Mouse (Mus musculus) thymus, adult 2 months (tissue): ENCODE measurements around the gene Marcksl1. TPM values are rescaled to one million over a fixed set of nuclear protein-coding genes. Genes with fewer than 3 reads are reported as not detected.
"Not testable (repeated sequence)": the region's sequence is repeated elsewhere in the genome, so short reads cannot be mapped to it uniquely, and the experiment has no call there.

ENCODE experiments used
- DNase-seq: peaks from one replicate; pipeline ENCODE4 v3.0.0; 2021
- H3K27ac ChIP-seq: fragments of 200-500 bp; 2 replicates; pipeline ENCODE4 v1.5.1; 2012; ENCODE audit warnings: low read length, control low read depth; ENCODE audit not compliant: control insufficient read depth, insufficient read depth
- H3K27me3 ChIP-seq: fragments of 200-500 bp; 2 replicates; pipeline ENCODE4 v1.6.1; 2012; ENCODE audit warnings: mild to moderate bottlenecking, low read length, moderate library complexity, mixed read lengths; ENCODE audit not compliant: control insufficient read depth, insufficient read depth
- H3K36me3 ChIP-seq: fragments of 200-500 bp; 2 replicates; pipeline ENCODE4 v1.6.1; 2012; ENCODE audit warnings: mild to moderate bottlenecking, low read length, moderate library complexity; ENCODE audit not compliant: control insufficient read depth, insufficient read depth
- H3K4me1 ChIP-seq: fragments of 200-500 bp; replicated peaks from 2 replicates; pipeline ENCODE4 v1.6.1; 2012; ENCODE audit warnings: low read length; ENCODE audit not compliant: control insufficient read depth, insufficient read depth
- H3K4me3 ChIP-seq: fragments of 200-500 bp; 2 replicates; pipeline ENCODE4 v1.5.1; 2012; ENCODE audit warnings: mild to moderate bottlenecking, low read length, control low read depth, moderate library complexity; ENCODE audit not compliant: control insufficient read depth, insufficient read depth
- CTCF ChIP-seq: fragments of 200-500 bp; IDR thresholded peaks from 2 replicates; pipeline ENCODE4 v1.5.1; 2012; ENCODE audit warnings: mild to moderate bottlenecking, control low read depth, low read length, moderate library complexity, borderline replicate concordance; ENCODE audit not compliant: control insufficient read depth, poor library complexity, insufficient read depth; ENCODE audit errors: extremely low read depth
- POLR2A ChIP-seq: fragments of 200-500 bp; IDR thresholded peaks from 2 replicates; pipeline ENCODE4 v1.6.1; 2012; ENCODE audit warnings: mild to moderate bottlenecking, low read length, control low read depth, moderate library complexity; ENCODE audit not compliant: control insufficient read depth, poor library complexity, insufficient read depth; ENCODE audit errors: extremely low read depth
- WGBS: fragments of 180-500 bp; shearing (Covaris S2); methylation state at CpG from one replicate; pipeline ENCODE4 v1.1.7; 2018; 5-methylcytosine and 5-hydroxymethylcytosine counted together
- polyA plus RNA-seq: library from polyadenylated mRNA; depleted of rRNA; stranded (reverse); fragments of >200 nt; gene quantifications from 2 replicates; pipeline ENCODE4 v1.2.3, GENCODE M21; 2012

The Marcksl1 gene
- polyA plus RNA-seq, 1 experiment = 152 TPM

- Histone ChIP-seq H3K27me3 (no peaks in the 10 kb centered on the region), H3K27ac (no peak overlapping the region), H3K4me3 (no peak overlapping the region), H3K36me3 (peaks cover 52% of the 10 kb centered on the region), H3K4me1 (no peaks in the 10 kb centered on the region)
- 92% methylated on average over 2 of the region's 2 CpGs for WGBS
- DNase-seq = peak; percentile 76
- TF ChIP-seq POLR2A (no peak), CTCF (no peak)
These were observed 35.9 kb downstream of the Marcksl1 start for GRCm38 (mm10) chr4:129549306-129549705.

- no peak overlapping the region for H3K27ac ChIP-seq
- H3K4me1 ChIP-seq = peaks cover 7% of the 10 kb centered on the region
- peaks cover 62% of the 10 kb centered on the region for H3K36me3 ChIP-seq
- no peak for DNase-seq
- WGBS = 97% methylated on average over 1 of the region's 1 CpGs
- no peak overlapping the region for H3K4me3 ChIP-seq
- no peaks in the 10 kb centered on the region for H3K27me3 ChIP-seq
- TF ChIP-seq POLR2A (no peak), CTCF (no peak)
These were observed 36.9 kb downstream of the Marcksl1 start for GRCm38 (mm10) chr4:129550295-129550694.

GRCm38 (mm10) chr4:129554512-129554911 is 41.1 kb downstream of the Marcksl1 start:
- H3K4me3 ChIP-seq, DNase-seq, H3K27me3 ChIP-seq, H3K27ac ChIP-seq: not testable (repeated sequence)
- 85% methylated on average over 6 of the region's 6 CpGs for WGBS
- H3K36me3 ChIP-seq = peaks cover 62% of the 10 kb centered on the region
- peaks cover 18% of the 10 kb centered on the region for H3K4me1 ChIP-seq

GRCm38 (mm10) chr4:129555421-129555861 is 42.1 kb downstream of the Marcksl1 start:
- TF ChIP-seq POLR2A = no peak
- 0 out of 2 replicates have a peak, but pooled peaks have one; percentile 43 for TF ChIP-seq CTCF
- Histone ChIP-seq H3K4me3 (peak overlapping the region; percentile 87), H3K27me3 (no peaks in the 10 kb centered on the region), H3K4me1 (peaks cover 27% of the 10 kb centered on the region), H3K36me3 (peaks cover 61% of the 10 kb centered on the region), H3K27ac (no peak overlapping the region)
- WGBS = 50% methylated on average over 16 of the region's 16 CpGs
- DNase-seq = peak; percentile 49

- Histone ChIP-seq H3K36me3 (peaks cover 56% of the 10 kb centered on the region), H3K27ac (no peak overlapping the region)
- 19% methylated on average over 24 of the region's 24 CpGs for WGBS
These were observed 42.6 kb downstream of the Marcksl1 start for GRCm38 (mm10) chr4:129555862-129556531.

GRCm38 (mm10) chr4:129556532-129557223 is 43.3 kb downstream of the Marcksl1 start:
- Histone ChIP-seq H3K4me3 (peak overlapping the region; percentile 87), H3K36me3 (peaks cover 49% of the 10 kb centered on the region), H3K27ac (peak overlapping the region; percentile 98), H3K4me1 (peaks cover 32% of the 10 kb centered on the region), H3K27me3 (no peaks in the 10 kb centered on the region)
- whole genome bisulfite sequencing = 4% methylated on average over 31 of the region's 33 CpGs
- peak; percentile 93 for DNase-seq
- no peak for TF ChIP-seq CTCF
- peak; percentile 82 for TF ChIP-seq POLR2A

More at GRCm38 (mm10) chr4:129555862-129556531, 42.6 kb downstream of the Marcksl1 start:
- Histone ChIP-seq H3K4me1 (peaks cover 30% of the 10 kb centered on the region), H3K27me3 (no peaks in the 10 kb centered on the region), H3K4me3 (peak overlapping the region; percentile 87)
- TF ChIP-seq CTCF (no peak), POLR2A (no peak)
- no peak for DNase-seq
